Mouse (Mus musculus): ENCODE data around the gene Gdpd5. TPM values are rescaled to one million over a fixed set of nuclear protein-coding genes. Genes with fewer than 3 reads are reported as not detected.
A peak's percentile ranks its signal among the peaks of the same experiment; 100 is the strongest.

The Gdpd5 gene
- 53.0 and 59.8 TPM in 2 replicates for polyA plus RNA-seq (2015; fragmentation: Nextera tagmentation; extraction: Ambion mirVana)

- Histone ChIP-seq H3K4me2 (peak within 1 kb of the TSS; percentile 91), H3K27ac (replicated peaks) (peak within 1 kb of the TSS; percentile 98), H3K4me1 (replicated peaks) (peaks cover 69% of the 10 kb centered on the region), H3K36me3 (0 out of 2 replicates have a peak, but pooled peaks cover 2% of the 10 kb centered on the region), H3K4me3 (peak within 1 kb of the TSS; percentile 92), H3K9ac (peak within 1 kb of the TSS; percentile 93), H3K27me3 (no peaks in the 10 kb centered on the region), H3K9me3 (no peaks in the 10 kb centered on the region)
- WGBS = under 1% methylated on average over 69 of the region's 73 CpGs
- ATAC-seq (ENCODE audit: low read depth) = peak; percentile 96
Observed at GRCm38 (mm10) chr7:99381214-99382087, at the start of gene Gdpd5. TSS of gene Gdpd5 (plus strand) at chr7:99381414.

- H3K9me3 ChIP-seq = no peaks in the 10 kb centered on the region
- peak; percentile 68 for ATAC-seq (ENCODE audit: low read depth)
- H3K27me3 ChIP-seq = no peaks in the 10 kb centered on the region
- no peak overlapping the region for H3K9ac ChIP-seq
- no peak overlapping the region for H3K4me2 ChIP-seq
- 47% methylated on average over 12 of the region's 12 CpGs for WGBS
- H3K36me3 ChIP-seq = peaks cover 50% of the 10 kb centered on the region
- H3K27ac ChIP-seq (replicated peaks) = 0 out of 2 replicates have a peak overlapping the region, but pooled peaks have one; percentile 6
- H3K4me3 ChIP-seq = no peak overlapping the region
- peaks cover 16% of the 10 kb centered on the region for H3K4me1 ChIP-seq (replicated peaks)
Observed at GRCm38 (mm10) chr7:99332774-99333480, 48.3 kb upstream of the Gdpd5 start.

GRCm38 (mm10) chr7:99340736-99341135, 40.5 kb upstream of the Gdpd5 start:
- no peak for ATAC-seq (ENCODE audit: low read depth)
- no peak overlapping the region for H3K27ac ChIP-seq (replicated peaks)
- no peaks in the 10 kb centered on the region for H3K27me3 ChIP-seq
- H3K4me1 ChIP-seq (replicated peaks) = 0 out of 2 replicates have a peak, but pooled peaks cover 1% of the 10 kb centered on the region
- H3K36me3 ChIP-seq = peaks cover 47% of the 10 kb centered on the region
- 85% methylated on average over 8 of the region's 8 CpGs for WGBS
- no peaks in the 10 kb centered on the region for H3K9me3 ChIP-seq
- no peak overlapping the region for H3K4me3 ChIP-seq
- no peak overlapping the region for H3K4me2 ChIP-seq
- no peak overlapping the region for H3K9ac ChIP-seq

DNA sequence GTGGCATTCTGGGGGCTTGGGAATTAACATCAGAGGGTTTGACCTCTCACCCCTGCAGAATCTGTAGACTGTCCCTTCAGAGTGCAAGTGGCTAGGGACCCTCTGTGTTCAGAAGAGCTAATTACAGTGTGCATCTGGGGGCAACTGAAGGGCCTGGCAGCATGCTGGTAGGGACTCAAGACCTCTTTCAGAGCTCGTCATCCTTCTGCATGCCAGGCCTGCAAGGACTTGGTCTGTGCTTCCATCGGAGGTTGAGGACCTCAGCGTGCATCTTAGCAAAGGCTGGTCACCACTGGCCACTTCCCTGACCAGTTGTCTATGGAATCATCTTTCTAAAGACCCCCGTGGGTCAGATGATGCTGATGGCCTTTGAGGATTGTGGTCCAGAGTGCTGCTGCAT, 37.6 kb upstream of the Gdpd5 start:
- Histone ChIP-seq H3K27me3 (no peaks in the 10 kb centered on the region), H3K36me3 (peaks cover 47% of the 10 kb centered on the region), H3K4me2 (no peak overlapping the region), H3K4me1 (replicated peaks) (no peaks in the 10 kb centered on the region; the same call in 1 of the 2 replicates), H3K27ac (replicated peaks) (no peak overlapping the region), H3K4me3 (no peak overlapping the region), H3K9me3 (no peaks in the 10 kb centered on the region), H3K9ac (no peak overlapping the region)
- 88% methylated on average over 4 of the region's 4 CpGs for WGBS
- no peak for ATAC-seq (ENCODE audit: low read depth)

GRCm38 (mm10) chr7:99347268-99347667, 33.9 kb upstream of the Gdpd5 start:
- Histone ChIP-seq H3K4me1 (replicated peaks) (peaks cover 35% of the 10 kb centered on the region), H3K4me3 (no peak overlapping the region), H3K9me3 (no peaks in the 10 kb centered on the region), H3K4me2 (no peak overlapping the region), H3K27ac (replicated peaks) (no peak overlapping the region), H3K36me3 (peaks cover 56% of the 10 kb centered on the region), H3K27me3 (no peaks in the 10 kb centered on the region), H3K9ac (no peak overlapping the region)
- ATAC-seq (ENCODE audit: low read depth) = no peak
- 97% methylated on average over 10 of the region's 10 CpGs for WGBS

- Histone ChIP-seq H3K4me1 (replicated peaks) (peaks cover 49% of the 10 kb centered on the region), H3K36me3 (peaks cover 55% of the 10 kb centered on the region), H3K4me2 (no peak overlapping the region), H3K9me3 (no peaks in the 10 kb centered on the region), H3K9ac (0 out of 2 replicates have a peak overlapping the region, but pooled peaks have one; percentile 22), H3K27ac (replicated peaks) (no peak overlapping the region), H3K4me3 (no peak overlapping the region), H3K27me3 (no peaks in the 10 kb centered on the region)
- no peak for ATAC-seq (ENCODE audit: low read depth)
- WGBS = 96% methylated on average over 26 of the region's 26 CpGs
Observed at GRCm38 (mm10) chr7:99348883-99349282, 32.3 kb upstream of the Gdpd5 start.

- no peak for ATAC-seq (ENCODE audit: low read depth)
- no peaks in the 10 kb centered on the region for H3K9me3 ChIP-seq
- peak overlapping the region; percentile 79 for H3K9ac ChIP-seq
- H3K4me3 ChIP-seq = peak overlapping the region; percentile 44
- WGBS = 73% methylated on average over 9 of the region's 9 CpGs
- H3K36me3 ChIP-seq = peaks cover 43% of the 10 kb centered on the region
- peak overlapping the region; percentile 92; the same call in 1 of the 2 replicates for H3K27ac ChIP-seq (replicated peaks)
- H3K27me3 ChIP-seq = no peaks in the 10 kb centered on the region
- peak overlapping the region; percentile 55 for H3K4me2 ChIP-seq
- peaks cover 55% of the 10 kb centered on the region for H3K4me1 ChIP-seq (replicated peaks)
Observed at GRCm38 (mm10) chr7:99349782-99350720, 31.2 kb upstream of the Gdpd5 start.

- H3K9ac ChIP-seq = peak overlapping the region; percentile 79
- H3K36me3 ChIP-seq = peaks cover 32% of the 10 kb centered on the region
- H3K27ac ChIP-seq (replicated peaks) = peak overlapping the region; percentile 92
- 7% methylated on average over 12 of the region's 12 CpGs for WGBS
- H3K4me2 ChIP-seq = peak overlapping the region; percentile 55
- 0 out of 2 replicates have a peak, but pooled peaks have one; percentile 12 for ATAC-seq (ENCODE audit: low read depth)
- H3K4me3 ChIP-seq = peak overlapping the region; percentile 44
- H3K4me1 ChIP-seq (replicated peaks) = peaks cover 67% of the 10 kb centered on the region
- no peaks in the 10 kb centered on the region for H3K9me3 ChIP-seq
- no peaks in the 10 kb centered on the region for H3K27me3 ChIP-seq
Observed at GRCm38 (mm10) chr7:99351104-99351801, 30.0 kb upstream of the Gdpd5 start.

DNA sequence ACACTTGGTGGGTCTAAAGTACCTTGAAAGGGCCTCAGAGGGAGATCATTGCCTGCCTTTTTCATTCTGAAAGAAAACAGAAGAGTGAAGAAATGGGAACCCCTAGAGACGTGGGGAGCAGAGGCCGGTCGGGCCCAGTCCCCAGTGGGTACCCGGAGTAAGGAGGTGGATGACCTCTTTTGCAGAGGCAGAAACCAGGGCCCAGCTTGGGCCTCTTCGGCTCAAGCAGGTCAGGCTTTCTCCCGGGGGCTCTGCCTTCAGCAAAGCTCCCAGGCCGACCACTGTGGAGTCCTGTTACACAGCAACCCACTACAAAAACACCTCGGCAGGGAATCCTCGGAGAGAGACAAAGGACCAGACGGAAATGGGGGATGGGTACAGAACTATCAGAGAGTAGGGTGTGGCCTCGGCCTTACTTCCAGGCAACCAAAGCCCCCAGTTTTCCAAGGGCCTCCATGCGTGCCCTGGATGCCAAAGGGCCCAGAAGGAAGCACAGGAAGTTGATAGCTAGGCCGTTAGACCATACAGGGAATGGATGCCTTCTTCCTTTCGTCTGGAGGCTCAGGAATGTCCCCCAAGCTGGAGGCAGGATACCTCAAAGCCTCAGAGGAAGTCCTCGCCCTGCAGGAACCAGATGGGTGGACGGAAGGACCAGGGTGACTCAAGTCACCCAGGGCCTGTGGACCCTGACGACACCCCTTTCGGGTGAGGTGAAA, 29.3 kb upstream of the Gdpd5 start:
- peak overlapping the region; percentile 79 for H3K9ac ChIP-seq
- peaks cover 25% of the 10 kb centered on the region for H3K36me3 ChIP-seq
- H3K27me3 ChIP-seq = no peaks in the 10 kb centered on the region
- peaks cover 74% of the 10 kb centered on the region for H3K4me1 ChIP-seq (replicated peaks)
- H3K4me3 ChIP-seq = peak overlapping the region; percentile 44
- WGBS = 5% methylated on average over 18 of the region's 18 CpGs
- no peaks in the 10 kb centered on the region for H3K9me3 ChIP-seq
- H3K4me2 ChIP-seq = peak overlapping the region; percentile 55
- H3K27ac ChIP-seq (replicated peaks) = peak overlapping the region; percentile 92
- peak; percentile 20 for ATAC-seq (ENCODE audit: low read depth)

GRCm38 (mm10) chr7:99352526-99353400, 28.5 kb upstream of the Gdpd5 start, which contains the start of gene Serpinh1:
TSS of gene Serpinh1 (minus strand) at chr7:99353239.
- Histone ChIP-seq H3K36me3 (peaks cover 17% of the 10 kb centered on the region), H3K9me3 (no peaks in the 10 kb centered on the region), H3K9ac (peak within 1 kb of the TSS; percentile 79), H3K27ac (replicated peaks) (peak within 1 kb of the TSS; percentile 92), H3K4me2 (peak within 1 kb of the TSS; percentile 55), H3K4me1 (replicated peaks) (peaks cover 81% of the 10 kb centered on the region), H3K27me3 (no peaks in the 10 kb centered on the region), H3K4me3 (peak within 1 kb of the TSS; percentile 44)
- ATAC-seq (ENCODE audit: low read depth) = peak; percentile 58
- WGBS = 3% methylated on average over 35 of the region's 35 CpGs
